Mouse (Mus musculus) C2C12 (cell line): Measurements from ENCODE around the gene Hnrnpl. TPM values are rescaled to one million over a fixed set of nuclear protein-coding genes. Genes with fewer than 3 reads are reported as not detected.

ENCODE experiments used
- H3K27me3 ChIP-seq: one replicate; pipeline ENCODE4 v1.6.1; 2011; ENCODE audit not compliant: control insufficient read depth, insufficient read depth, insufficient read length
- H3K36me3 ChIP-seq: one replicate; pipeline ENCODE4 v1.6.1; 2011; ENCODE audit not compliant: control insufficient read depth, insufficient read depth
- H3K4me3 ChIP-seq: one replicate; pipeline ENCODE4 v1.5.1; 2011; ENCODE audit warnings: mild to moderate bottlenecking, control low read depth; ENCODE audit not compliant: poor library complexity, insufficient read depth, severe bottlenecking
- H3K79me2 ChIP-seq: one replicate; pipeline ENCODE4 v1.6.1; 2011; ENCODE audit not compliant: control insufficient read depth, insufficient read depth
- H3K79me3 ChIP-seq: one replicate; pipeline ENCODE4 v1.6.1; 2011; ENCODE audit warnings: low read depth, control low read depth
- H3ac ChIP-seq: one replicate; pipeline ENCODE3; 2011; ENCODE audit warnings: low read depth; ENCODE audit not compliant: control insufficient read depth, insufficient read length
- CEBPB ChIP-seq: IDR thresholded peaks from one replicate; pipeline ENCODE4 v1.6.1; 2011; ENCODE audit warnings: low read depth, mild to moderate bottlenecking, control low read depth, moderate library complexity
- CTCF ChIP-seq: IDR thresholded peaks from one replicate; pipeline ENCODE4 v1.5.1; 2011; ENCODE audit not compliant: control insufficient read depth, insufficient read depth, insufficient read length
- FOSL1 ChIP-seq: IDR thresholded peaks from one replicate; pipeline ENCODE4 v1.8.0; 2011; ENCODE audit warnings: mild to moderate bottlenecking, low read length; ENCODE audit not compliant: poor library complexity, insufficient read depth, severe bottlenecking
- MAX ChIP-seq: IDR thresholded peaks from one replicate; pipeline ENCODE4 v1.6.1; 2011; ENCODE audit warnings: mild to moderate bottlenecking, control low read depth
- MYOD1 ChIP-seq: IDR thresholded peaks from one replicate; pipeline ENCODE4 v1.6.1; 2011; ENCODE audit warnings: low read depth; ENCODE audit not compliant: control insufficient read depth, insufficient read length
- MYOG ChIP-seq: IDR thresholded peaks from one replicate; pipeline ENCODE4 v1.6.1; 2011; ENCODE audit not compliant: control insufficient read depth, insufficient read length; ENCODE audit errors: extremely low read depth
- USF1 ChIP-seq: IDR thresholded peaks from one replicate; pipeline ENCODE4 v1.6.1; 2011; ENCODE audit warnings: low read depth, mild to moderate bottlenecking, control low read depth, moderate library complexity
- polyA plus RNA-seq: library from polyadenylated mRNA; unstranded; fragments of >200 nt; fragmentation: generic; extraction: Trizol; gene quantifications from one replicate; pipeline ENCODE4 v1.2.1, GENCODE M21; 2012; ENCODE audit warnings: missing spikeins

The Hnrnpl gene
- polyA plus RNA-seq, 1 experiment: 303 TPM

- no peaks in the 10 kb centered on the region for H3K79me3 ChIP-seq
- TF ChIP-seq CTCF: no peak
- H3K27me3 ChIP-seq: no peaks in the 10 kb centered on the region
- no peak overlapping the region for H3ac ChIP-seq
- peaks cover 4% of the 10 kb centered on the region for H3K36me3 ChIP-seq
- H3K79me2 ChIP-seq: no peaks in the 10 kb centered on the region
- H3K4me3 ChIP-seq: no peak overlapping the region
Measured at GRCm38 (mm10) chr7:28830981-28831380, 22.6 kb downstream of the Hnrnpl start.

- H3K4me3 ChIP-seq: no peak overlapping the region
Measured at GRCm38 (mm10) chr7:28831411-28832125, 23.2 kb downstream of the Hnrnpl start.

GRCm38 (mm10) chr7:28832137-28832536, 23.8 kb downstream of the Hnrnpl start:
- TF ChIP-seq USF1 (no peak), FOSL1 (no peak)
- Histone ChIP-seq H3K27me3 (no peaks in the 10 kb centered on the region), H3K36me3 (peaks cover 4% of the 10 kb centered on the region), H3K4me3 (no peak overlapping the region), H3K79me3 (no peaks in the 10 kb centered on the region), H3K79me2 (no peaks in the 10 kb centered on the region), H3ac (no peak overlapping the region)

More at GRCm38 (mm10) chr7:28831411-28832125, 23.2 kb downstream of the Hnrnpl start:
- Histone ChIP-seq H3K79me3 (no peaks in the 10 kb centered on the region), H3K36me3 (peaks cover 4% of the 10 kb centered on the region), H3K27me3 (no peaks in the 10 kb centered on the region), H3K79me2 (no peaks in the 10 kb centered on the region), H3ac (no peak overlapping the region)
- TF ChIP-seq CTCF (no peak), MYOD1 (no peak), CEBPB (no peak), FOSL1 (no peak), MAX (no peak), USF1 (no peak), MYOG (no peak)

GRCm38 (mm10) chr7:28833723-28834347, 25.5 kb downstream of the Hnrnpl start, which contains the start of gene Lgals4:
Gene Lgals4, plus strand, starts transcription at chr7:28833854.
- H3K79me3 ChIP-seq: no peaks in the 10 kb centered on the region

GRCm38 (mm10) chr7:28836936-28837335, 28.6 kb downstream of the Hnrnpl start:
- H3K79me2 ChIP-seq: no peaks in the 10 kb centered on the region
- H3ac ChIP-seq: no peak overlapping the region
- H3K79me3 ChIP-seq: no peaks in the 10 kb centered on the region
- TF ChIP-seq CTCF: no peak
- TF ChIP-seq CEBPB: no peak
- TF ChIP-seq MAX: no peak
- no peak for TF ChIP-seq USF1
- no peak for TF ChIP-seq MYOG
- no peak for TF ChIP-seq FOSL1
- TF ChIP-seq MYOD1: no peak
- no peaks in the 10 kb centered on the region for H3K36me3 ChIP-seq
- no peak overlapping the region for H3K4me3 ChIP-seq
- no peaks in the 10 kb centered on the region for H3K27me3 ChIP-seq

More at GRCm38 (mm10) chr7:28833723-28834347, 25.5 kb downstream of the Hnrnpl start, which contains the start of gene Lgals4:
- Histone ChIP-seq H3K4me3 (no peak within 1 kb of the TSS), H3K36me3 (peaks cover 4% of the 10 kb centered on the region), H3K27me3 (no peaks in the 10 kb centered on the region), H3ac (no peak within 1 kb of the TSS), H3K79me2 (no peaks in the 10 kb centered on the region)
- TF ChIP-seq MYOG: no peak
- no peak for TF ChIP-seq FOSL1
- no peak for TF ChIP-seq CTCF
- TF ChIP-seq USF1: no peak
- no peak for TF ChIP-seq CEBPB
- TF ChIP-seq MYOD1: no peak
- no peak for TF ChIP-seq MAX

- H3ac ChIP-seq: no peak overlapping the region
- H3K27me3 ChIP-seq: no peaks in the 10 kb centered on the region
- no peaks in the 10 kb centered on the region for H3K79me3 ChIP-seq
- no peaks in the 10 kb centered on the region for H3K79me2 ChIP-seq
- H3K4me3 ChIP-seq: no peak overlapping the region
- H3K36me3 ChIP-seq: no peaks in the 10 kb centered on the region
- TF ChIP-seq FOSL1: no peak
- TF ChIP-seq MYOD1: no peak
- TF ChIP-seq USF1: no peak
- TF ChIP-seq MYOG: no peak
- TF ChIP-seq MAX: no peak
- TF ChIP-seq CTCF: no peak
- TF ChIP-seq CEBPB: no peak
Measured at GRCm38 (mm10) chr7:28838331-28838730, 30.0 kb downstream of the Hnrnpl start.
